Mouse (Mus musculus) urinary bladder, adult 2 months (tissue): ENCODE results near the gene Gsg1. TPM values are rescaled to one million over a fixed set of nuclear protein-coding genes. Genes with fewer than 3 reads are reported as not detected.
A peak's percentile ranks its signal among the peaks of the same experiment; 100 is the strongest.

Experiments used
- DNase-seq: peaks from one replicate; pipeline ENCODE4 v3.0.0; 2022; ENCODE audit warnings: low spot score
- polyA plus RNA-seq: library from polyadenylated mRNA; depleted of rRNA; stranded (reverse); fragments of >200 nt; gene quantifications from 2 replicates; pipeline ENCODE4 v1.2.3, GENCODE M21; 2012; rRNA removed

Gsg1 gene
- polyA plus RNA-seq, result 0.06 and 0.21 TPM in 2 replicates

- DNase-seq, result no peak
Measured at GRCm38 (mm10) chr6:135254153-135254552, at the start of gene Gsg1. Gene Gsg1 (minus strand): TSS chr6:135254351.

- no peak for DNase-seq
Measured at GRCm38 (mm10) chr6:135302421-135303125, 48.4 kb upstream of the Gsg1 start.

GRCm38 (mm10) chr6:135300469-135300868, 46.3 kb upstream of the Gsg1 start:
- DNase-seq, result no peak

GRCm38 (mm10) chr6:135299024-135299550, 44.9 kb upstream of the Gsg1 start:
- DNase-seq, result no peak

- no peak for DNase-seq
Measured at GRCm38 (mm10) chr6:135297570-135297969, 43.4 kb upstream of the Gsg1 start.

GRCm38 (mm10) chr6:135296267-135296666, 42.1 kb upstream of the Gsg1 start:
- peak; percentile 24 for DNase-seq

- peak; percentile 31 for DNase-seq
Measured at GRCm38 (mm10) chr6:135295082-135295861, 41.1 kb upstream of the Gsg1 start.

GRCm38 (mm10) chr6:135294150-135294549, 40.0 kb upstream of the Gsg1 start:
- DNase-seq, result no peak

GRCm38 (mm10) chr6:135292391-135292790, 38.2 kb upstream of the Gsg1 start:
- DNase-seq, result no peak

GRCm38 (mm10) chr6:135279856-135280255, 25.7 kb upstream of the Gsg1 start:
- no peak for DNase-seq

- no peak for DNase-seq
Measured at GRCm38 (mm10) chr6:135279286-135279685, 25.1 kb upstream of the Gsg1 start.

- DNase-seq, result no peak
Measured at GRCm38 (mm10) chr6:135278302-135278701, 24.2 kb upstream of the Gsg1 start.

- no peak for DNase-seq
Measured at GRCm38 (mm10) chr6:135276474-135277295, 22.5 kb upstream of the Gsg1 start.

GRCm38 (mm10) chr6:135275231-135275630, 21.1 kb upstream of the Gsg1 start:
- no peak for DNase-seq

- no peak for DNase-seq
Measured at GRCm38 (mm10) chr6:135273066-135273465, 18.9 kb upstream of the Gsg1 start.

- no peak for DNase-seq
Measured at GRCm38 (mm10) chr6:135271761-135272160, 17.6 kb upstream of the Gsg1 start.

- no peak for DNase-seq
Measured at GRCm38 (mm10) chr6:135269626-135270025, 15.5 kb upstream of the Gsg1 start.

GRCm38 (mm10) chr6:135268392-135268791, 14.2 kb upstream of the Gsg1 start:
- no peak for DNase-seq

- DNase-seq, result no peak
Measured at GRCm38 (mm10) chr6:135267221-135267620, 13.1 kb upstream of the Gsg1 start.

GRCm38 (mm10) chr6:135266056-135266455, 11.9 kb upstream of the Gsg1 start:
- no peak for DNase-seq

GRCm38 (mm10) chr6:135264136-135264535, 10.0 kb upstream of the Gsg1 start:
- DNase-seq, result no peak

- DNase-seq, result no peak
Measured at GRCm38 (mm10) chr6:135262565-135262964, 8.4 kb upstream of the Gsg1 start.
